Mouse (Mus musculus) neural tube, embryonic 13.5 days (tissue): ENCODE measurements around the gene Tbx5. TPM values are rescaled to one million over a fixed set of nuclear protein-coding genes. Genes with fewer than 3 reads are reported as not detected.

ENCODE experiments used
- ATAC-seq: fragments of 200-750 bp; cut with Nextera tagmentation; 2 replicates; pipeline ENCODE4 v1.8.0; 2017; ENCODE audit warnings: low read depth, mild to moderate bottlenecking, moderate TSS enrichment, moderate library complexity
- H3K27ac ChIP-seq: fragments of 300-500 bp; sonication (generic); replicated peaks from 2 replicates; pipeline ENCODE4 v1.5.1; 2015; ENCODE audit warnings: moderate library complexity, mild to moderate bottlenecking, inconsistent platforms
- H3K27me3 ChIP-seq: fragments of 300-500 bp; sonication (generic); 2 replicates; pipeline ENCODE4 v1.6.1; 2015; ENCODE audit warnings: mild to moderate bottlenecking, inconsistent platforms
- H3K36me3 ChIP-seq: fragments of 300-500 bp; sonication (generic); 2 replicates; pipeline ENCODE4 v1.6.1; 2015; ENCODE audit warnings: mild to moderate bottlenecking, inconsistent platforms
- H3K4me1 ChIP-seq: fragments of 300-500 bp; sonication (generic); replicated peaks from 2 replicates; pipeline ENCODE4 v1.6.1; 2015; ENCODE audit warnings: inconsistent platforms
- H3K4me2 ChIP-seq: fragments of 300-500 bp; sonication (generic); 2 replicates; pipeline ENCODE4 v1.6.1; 2015; ENCODE audit warnings: inconsistent platforms, mild to moderate bottlenecking, moderate library complexity
- H3K4me3 ChIP-seq: fragments of 300-500 bp; sonication (generic); 2 replicates; pipeline ENCODE4 v1.5.1; 2015; ENCODE audit warnings: mild to moderate bottlenecking, inconsistent platforms
- H3K9ac ChIP-seq: fragments of 300-500 bp; sonication (generic); 2 replicates; pipeline ENCODE4 v1.6.1; 2015; ENCODE audit warnings: moderate library complexity, mild to moderate bottlenecking, inconsistent platforms
- H3K9me3 ChIP-seq: fragments of 300-500 bp; sonication (generic); 2 replicates; pipeline ENCODE4 v1.6.1; 2016; ENCODE audit warnings: inconsistent platforms
- WGBS: fragments of 180-500 bp; shearing (Covaris S2); methylation state at CpG from one replicate; pipeline ENCODE4 v1.1.7; 2015; 5-methylcytosine and 5-hydroxymethylcytosine counted together
- polyA plus RNA-seq: library from polyadenylated mRNA; unstranded; fragments of >200 nt; fragmentation: Nextera tagmentation; extraction: Ambion mirVana; gene quantifications from 2 replicates; pipeline ENCODE4 v1.2.1, GENCODE M21; 2015

The Tbx5 gene
- polyA plus RNA-seq, 1 experiment from 2014 or later = 0.15 TPM

DNA sequence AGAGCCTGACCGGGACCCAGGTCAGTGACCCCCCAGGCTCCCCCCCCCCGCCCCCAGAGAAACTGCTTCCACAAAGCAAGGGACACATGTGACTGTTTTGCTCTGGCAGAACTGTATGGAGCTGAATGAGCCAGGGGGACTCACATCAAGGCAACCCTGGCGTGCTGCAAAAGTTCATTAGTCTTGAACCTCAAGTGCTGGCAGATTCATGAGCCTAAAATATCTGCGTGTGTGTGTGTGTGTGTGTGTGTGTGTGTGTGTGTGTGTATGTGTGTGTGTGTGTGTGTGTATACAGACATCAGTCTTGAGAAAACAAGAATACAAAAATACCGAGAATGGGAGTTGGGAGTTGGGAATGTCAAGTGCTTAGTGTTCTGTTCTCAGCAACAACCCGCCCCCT is 5.1 kb upstream of the Tbx5 start:
- no peaks in the 10 kb centered on the region for H3K36me3 ChIP-seq
- no peak overlapping the region for H3K27ac ChIP-seq
- H3K27me3 ChIP-seq = peaks cover 99% of the 10 kb centered on the region
- H3K4me2 ChIP-seq = no peak overlapping the region
- 77% methylated on average over 6 of the region's 6 CpGs for WGBS
- H3K4me3 ChIP-seq = no peak overlapping the region
- H3K4me1 ChIP-seq = no peaks in the 10 kb centered on the region
- no peak overlapping the region for H3K9ac ChIP-seq
- ATAC-seq = no peak
- H3K9me3 ChIP-seq = no peaks in the 10 kb centered on the region

DNA sequence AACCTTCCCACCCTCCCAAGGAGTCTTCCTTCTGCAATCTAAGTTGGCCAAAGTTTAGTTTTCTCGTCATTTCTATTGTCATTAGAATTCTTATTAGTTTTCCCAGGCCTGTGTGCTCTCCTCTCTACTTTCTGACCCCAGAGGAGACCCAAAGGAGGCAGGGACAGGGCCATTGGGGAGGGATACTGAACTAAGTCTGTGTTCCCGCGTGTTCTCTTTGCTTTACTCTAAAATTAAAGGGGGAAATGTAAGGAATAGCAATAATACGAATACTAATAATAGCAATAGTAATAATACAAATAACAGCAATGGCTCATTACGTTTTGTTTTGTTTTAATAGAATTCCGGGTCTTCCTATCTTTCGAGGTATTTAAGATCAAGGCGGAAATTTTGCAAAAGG is 1.9 kb upstream of the Tbx5 start:
- 4% methylated on average over 8 of the region's 8 CpGs for WGBS
- H3K27ac ChIP-seq = no peak overlapping the region
- no peak overlapping the region for H3K4me2 ChIP-seq
- H3K9ac ChIP-seq = no peak overlapping the region
- no peaks in the 10 kb centered on the region for H3K36me3 ChIP-seq
- H3K4me1 ChIP-seq = no peaks in the 10 kb centered on the region
- H3K4me3 ChIP-seq = no peak overlapping the region
- H3K9me3 ChIP-seq = no peaks in the 10 kb centered on the region
- ATAC-seq = no peak
- H3K27me3 ChIP-seq = peaks cover 99% of the 10 kb centered on the region

DNA sequence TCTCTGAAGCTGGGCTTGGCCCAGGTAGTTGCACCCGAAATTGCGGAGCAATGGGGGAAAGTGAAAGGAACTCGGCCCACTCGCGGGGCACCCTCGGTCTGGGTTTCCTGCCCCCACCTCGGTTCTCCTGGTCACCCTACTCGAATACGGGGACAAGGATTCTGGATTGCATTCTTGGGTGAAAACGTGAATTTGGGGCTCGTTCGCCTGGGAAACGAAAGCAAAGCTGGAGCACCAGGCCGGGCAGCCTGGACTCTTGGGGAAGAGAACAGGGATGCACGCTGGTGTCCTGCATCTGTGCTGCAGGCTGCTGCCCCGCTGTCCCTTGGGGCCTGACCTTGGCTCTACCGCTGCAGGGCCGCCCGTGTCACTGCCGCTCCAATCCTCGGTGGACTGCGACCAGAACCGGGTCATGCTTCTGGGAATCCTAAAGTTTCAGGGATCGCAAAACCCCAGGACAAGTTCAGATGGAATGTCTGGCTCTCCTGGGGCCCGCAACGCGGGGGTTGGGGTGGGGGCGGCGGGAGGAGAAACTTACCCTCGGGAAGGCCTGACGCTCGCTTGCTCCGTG is 1.2 kb upstream of the Tbx5 start:
- Histone ChIP-seq H3K4me1 (no peaks in the 10 kb centered on the region), H3K27ac (no peak overlapping the region), H3K27me3 (peaks cover 100% of the 10 kb centered on the region), H3K9me3 (no peaks in the 10 kb centered on the region), H3K36me3 (no peaks in the 10 kb centered on the region), H3K4me3 (no peak overlapping the region), H3K9ac (no peak overlapping the region), H3K4me2 (no peak overlapping the region)
- under 1% methylated on average over 33 of the region's 33 CpGs for WGBS
- no peak for ATAC-seq

DNA sequence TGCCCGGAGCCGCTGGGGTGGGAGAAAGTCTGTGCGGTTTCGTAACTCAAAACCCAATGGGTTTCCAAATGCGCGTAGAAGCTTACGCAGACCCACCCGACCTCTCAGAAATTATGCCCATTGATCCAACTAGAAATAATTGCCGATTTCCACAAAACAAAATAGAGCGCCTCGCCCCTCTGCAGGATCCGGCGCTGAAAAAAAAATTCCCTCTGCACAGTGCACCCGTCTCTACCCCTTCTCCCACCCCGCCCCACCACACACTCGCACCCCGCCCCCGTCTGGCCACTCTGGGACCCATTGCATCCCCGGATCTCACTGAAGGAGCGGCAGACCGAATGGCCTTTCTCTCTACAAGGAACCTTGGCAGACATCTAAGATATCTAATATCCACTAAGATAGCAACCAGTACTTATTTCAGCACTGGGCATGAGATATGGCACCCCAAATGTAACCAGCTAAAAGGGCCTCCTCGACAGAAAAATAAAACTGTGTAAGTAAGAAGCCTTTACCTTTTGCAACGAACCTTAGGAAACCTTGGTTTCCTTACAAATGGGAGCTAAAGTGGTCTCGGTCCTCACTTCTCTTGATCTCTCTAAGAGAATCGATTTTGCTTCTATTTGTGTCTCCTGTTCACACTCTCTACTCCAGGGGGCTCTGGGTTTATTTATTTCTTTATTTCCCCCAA is 533 bp upstream of the Tbx5 start:
- under 1% methylated on average over 25 of the region's 25 CpGs for WGBS
- peaks cover 100% of the 10 kb centered on the region for H3K27me3 ChIP-seq
- H3K27ac ChIP-seq = no peak overlapping the region
- no peak overlapping the region for H3K4me2 ChIP-seq
- H3K9me3 ChIP-seq = no peaks in the 10 kb centered on the region
- H3K36me3 ChIP-seq = no peaks in the 10 kb centered on the region
- no peak overlapping the region for H3K4me3 ChIP-seq
- no peak for ATAC-seq
- H3K4me1 ChIP-seq = no peaks in the 10 kb centered on the region
- H3K9ac ChIP-seq = no peak overlapping the region

DNA sequence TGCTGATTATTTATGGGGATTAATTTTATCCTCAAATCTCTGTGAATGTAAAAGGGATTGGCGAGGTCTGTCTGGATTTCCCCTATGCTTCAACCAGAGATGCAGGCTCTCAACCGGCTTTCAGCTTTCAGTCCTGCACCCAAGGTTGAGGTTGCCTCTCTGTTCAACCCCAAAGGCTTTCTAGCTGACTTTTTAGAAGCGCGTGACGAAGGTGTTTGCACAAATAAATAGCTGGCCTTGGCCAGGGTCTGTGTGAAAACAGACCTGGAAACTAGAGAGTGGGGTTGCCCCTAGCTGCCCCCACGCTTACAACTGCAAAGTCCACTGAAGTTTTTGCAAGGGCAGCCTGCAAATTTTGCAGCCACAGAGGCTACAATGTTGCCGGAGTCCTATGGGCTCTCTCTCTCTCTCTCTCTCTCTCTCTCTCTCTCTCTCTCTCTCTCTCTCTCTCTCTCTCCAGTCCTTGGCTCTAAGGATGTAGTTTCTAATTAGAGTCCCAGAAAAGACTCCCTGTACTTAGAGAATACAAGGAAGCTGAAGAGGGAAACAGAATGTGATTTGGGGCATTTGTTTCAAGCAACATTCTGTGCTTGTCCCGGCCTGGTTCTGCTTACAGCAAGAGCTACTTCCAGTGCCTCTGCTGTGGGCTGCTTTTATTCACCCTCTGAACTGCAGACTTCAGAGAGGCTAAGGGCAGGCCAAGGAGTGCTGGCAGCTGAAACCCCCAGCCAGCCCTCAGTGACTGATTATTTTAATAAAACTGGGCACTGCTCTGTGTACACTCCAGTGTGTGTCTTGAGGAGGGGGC is 959 bp downstream of the Tbx5 start:
- Histone ChIP-seq H3K36me3 (no peaks in the 10 kb centered on the region), H3K27me3 (peaks cover 100% of the 10 kb centered on the region), H3K9ac (no peak overlapping the region), H3K4me3 (no peak overlapping the region), H3K27ac (no peak overlapping the region), H3K9me3 (no peaks in the 10 kb centered on the region), H3K4me2 (no peak overlapping the region), H3K4me1 (no peaks in the 10 kb centered on the region)
- 2% methylated on average over 8 of the region's 8 CpGs for WGBS
- ATAC-seq = no peak

DNA sequence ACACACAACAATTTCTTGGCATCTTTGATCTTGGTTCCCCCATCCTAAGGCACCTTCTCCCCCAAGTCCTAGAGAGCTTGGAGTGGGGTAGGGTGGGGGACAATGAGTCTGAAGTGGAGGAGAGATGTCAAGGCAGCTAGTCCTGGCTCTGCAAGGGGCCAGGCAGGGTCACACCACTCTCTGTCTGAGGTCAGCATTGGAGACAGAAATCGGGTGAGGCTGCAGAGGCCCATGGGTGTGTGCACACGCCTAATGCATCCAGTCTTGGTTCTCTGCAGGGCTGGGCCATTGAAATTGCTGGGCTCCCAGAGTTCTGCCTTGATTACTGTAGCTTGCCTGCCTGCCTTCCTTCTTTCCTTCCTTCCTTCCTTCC is 1.5 kb downstream of the Tbx5 start:
- 0% methylated on average over 2 of the region's 2 CpGs for WGBS
- Histone ChIP-seq H3K9ac (no peak overlapping the region), H3K27me3 (peaks cover 100% of the 10 kb centered on the region), H3K9me3 (no peaks in the 10 kb centered on the region), H3K4me1 (no peaks in the 10 kb centered on the region), H3K4me3 (no peak overlapping the region), H3K4me2 (no peak overlapping the region), H3K36me3 (no peaks in the 10 kb centered on the region), H3K27ac (no peak overlapping the region)
- ATAC-seq = no peak

DNA sequence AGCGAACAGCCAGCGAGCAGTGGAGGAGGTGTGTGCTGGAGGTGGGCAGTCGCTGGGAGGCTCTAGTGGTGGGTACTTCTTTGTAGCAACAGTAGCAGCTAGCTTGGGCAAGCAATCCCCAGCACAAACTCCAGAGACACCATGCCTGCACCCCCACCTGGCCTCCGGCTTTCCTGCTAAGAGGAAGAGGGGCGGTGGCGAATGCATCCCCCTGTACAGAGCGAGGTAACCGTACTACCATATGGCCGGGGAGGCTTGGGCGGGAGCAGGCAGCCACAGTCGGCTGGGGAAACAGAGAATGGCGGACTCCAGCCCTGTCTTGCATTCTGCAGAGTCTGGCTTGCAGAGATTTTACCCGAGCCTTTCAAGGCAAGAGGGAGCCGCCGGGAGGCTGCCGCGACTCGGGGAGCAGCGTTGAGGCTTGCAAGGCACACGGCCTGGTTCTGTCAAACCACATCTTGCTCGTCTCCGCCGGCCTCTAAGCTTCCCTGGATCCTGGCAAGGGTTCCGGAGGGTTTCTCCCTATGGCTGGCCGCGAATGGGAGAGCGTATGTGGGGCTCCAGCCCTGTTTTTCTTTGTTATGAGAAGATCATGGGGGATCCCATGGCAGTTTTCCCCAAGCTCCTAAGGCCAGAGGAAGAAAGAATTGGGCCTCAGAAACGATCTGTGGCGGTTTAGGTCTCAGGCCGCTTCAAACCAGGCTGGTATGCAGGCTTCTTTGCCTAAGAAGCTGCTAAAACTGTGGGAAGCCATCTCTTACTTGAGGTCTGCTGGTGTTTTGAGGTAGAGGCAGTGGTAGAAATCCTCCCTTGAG is 2.8 kb downstream of the Tbx5 start:
- Histone ChIP-seq H3K27ac (no peak overlapping the region), H3K27me3 (peaks cover 100% of the 10 kb centered on the region), H3K4me1 (no peaks in the 10 kb centered on the region), H3K9ac (no peak overlapping the region), H3K36me3 (no peaks in the 10 kb centered on the region), H3K9me3 (no peaks in the 10 kb centered on the region), H3K4me3 (no peak overlapping the region), H3K4me2 (no peak overlapping the region)
- ATAC-seq = no peak
- WGBS = 1% methylated on average over 30 of the region's 30 CpGs

DNA sequence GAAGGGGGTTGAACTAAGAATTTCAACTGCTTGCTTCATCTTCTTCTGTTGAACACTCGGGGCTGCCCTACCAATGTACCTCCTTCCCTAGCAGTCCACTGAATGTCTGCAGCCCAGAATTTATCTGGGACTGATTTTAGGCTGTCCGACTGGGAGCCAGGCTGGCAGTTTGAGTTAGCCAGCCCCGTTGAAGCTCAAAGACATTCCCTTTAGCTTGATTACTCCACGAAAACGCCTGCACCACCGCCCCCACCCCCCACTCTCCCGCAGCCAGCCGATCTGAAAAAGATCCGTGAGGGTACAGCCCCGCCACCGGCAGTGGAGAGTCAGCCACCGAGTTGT is 3.4 kb downstream of the Tbx5 start:
- no peak for ATAC-seq

DNA sequence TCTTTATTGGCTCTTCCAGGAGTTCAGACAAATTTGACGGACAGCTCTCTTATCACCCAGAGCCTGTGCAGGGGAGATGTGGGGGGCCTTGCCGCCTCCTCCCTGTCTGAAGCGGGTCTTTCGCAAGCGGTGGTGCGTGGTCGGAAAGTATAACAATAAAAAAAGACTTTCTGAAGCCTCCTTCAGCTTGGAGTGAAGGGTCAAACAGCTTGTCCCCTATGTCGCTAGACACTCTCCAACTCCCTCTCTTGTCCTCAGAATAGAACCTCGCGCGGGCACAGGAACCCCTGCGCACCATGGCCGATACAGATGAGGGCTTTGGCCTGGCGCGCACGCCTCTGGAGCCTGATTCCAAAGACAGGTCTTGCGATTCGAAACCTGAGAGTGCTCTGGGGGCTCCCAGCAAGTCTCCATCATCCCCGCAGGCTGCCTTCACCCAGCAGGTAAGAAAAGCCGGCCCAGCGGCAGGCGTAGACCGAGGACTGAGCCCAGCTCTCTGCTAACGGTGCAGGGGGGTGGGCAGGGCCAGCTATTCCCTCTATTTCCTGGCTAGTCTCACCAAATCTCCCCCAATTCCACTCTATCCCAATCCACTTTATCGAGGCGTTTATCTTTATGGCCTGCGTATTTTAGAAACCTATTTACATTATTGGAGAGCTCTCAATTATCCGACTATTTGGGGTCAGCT is 4.3 kb downstream of the Tbx5 start:
- WGBS = 1% methylated on average over 28 of the region's 28 CpGs
- no peaks in the 10 kb centered on the region for H3K36me3 ChIP-seq
- H3K4me3 ChIP-seq = no peak overlapping the region
- no peak overlapping the region for H3K9ac ChIP-seq
- no peak for ATAC-seq
- H3K27ac ChIP-seq = no peak overlapping the region
- H3K4me2 ChIP-seq = no peak overlapping the region
- H3K9me3 ChIP-seq = no peaks in the 10 kb centered on the region
- H3K27me3 ChIP-seq = peaks cover 100% of the 10 kb centered on the region
- H3K4me1 ChIP-seq = no peaks in the 10 kb centered on the region

More for the DNA sequence above, 3.4 kb downstream of the Tbx5 start:
- H3K27me3 ChIP-seq = peaks cover 100% of the 10 kb centered on the region
- H3K4me2 ChIP-seq = no peak overlapping the region
- H3K36me3 ChIP-seq = no peaks in the 10 kb centered on the region
- WGBS = 3% methylated on average over 12 of the region's 12 CpGs
- no peaks in the 10 kb centered on the region for H3K4me1 ChIP-seq
- H3K27ac ChIP-seq = no peak overlapping the region
- H3K4me3 ChIP-seq = no peak overlapping the region
- no peak overlapping the region for H3K9ac ChIP-seq
- H3K9me3 ChIP-seq = no peaks in the 10 kb centered on the region

DNA sequence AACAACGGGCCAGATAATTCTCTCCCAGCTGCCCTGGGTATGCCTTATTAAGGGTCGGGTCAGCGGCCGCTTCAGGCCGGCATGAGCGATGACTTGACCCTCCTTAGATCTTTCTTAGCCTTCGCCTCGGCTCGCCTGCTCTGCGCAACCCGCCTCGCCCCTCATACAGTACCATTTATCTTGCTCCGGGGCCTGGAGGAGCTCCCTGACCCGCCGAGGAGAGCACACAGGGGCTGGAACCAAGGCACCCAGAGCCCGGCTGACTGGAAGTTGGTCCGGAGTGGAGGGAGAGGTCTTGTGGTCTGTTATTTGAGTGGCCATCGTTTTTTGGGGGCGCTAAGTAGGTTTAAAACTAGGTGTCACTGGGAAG is 4.8 kb downstream of the Tbx5 start:
- WGBS = under 1% methylated on average over 19 of the region's 19 CpGs
- Histone ChIP-seq H3K4me2 (no peak overlapping the region), H3K9ac (no peak overlapping the region), H3K27ac (no peak overlapping the region), H3K9me3 (no peaks in the 10 kb centered on the region), H3K36me3 (no peaks in the 10 kb centered on the region), H3K4me3 (no peak overlapping the region), H3K4me1 (no peaks in the 10 kb centered on the region), H3K27me3 (peaks cover 100% of the 10 kb centered on the region)
- ATAC-seq = no peak

DNA sequence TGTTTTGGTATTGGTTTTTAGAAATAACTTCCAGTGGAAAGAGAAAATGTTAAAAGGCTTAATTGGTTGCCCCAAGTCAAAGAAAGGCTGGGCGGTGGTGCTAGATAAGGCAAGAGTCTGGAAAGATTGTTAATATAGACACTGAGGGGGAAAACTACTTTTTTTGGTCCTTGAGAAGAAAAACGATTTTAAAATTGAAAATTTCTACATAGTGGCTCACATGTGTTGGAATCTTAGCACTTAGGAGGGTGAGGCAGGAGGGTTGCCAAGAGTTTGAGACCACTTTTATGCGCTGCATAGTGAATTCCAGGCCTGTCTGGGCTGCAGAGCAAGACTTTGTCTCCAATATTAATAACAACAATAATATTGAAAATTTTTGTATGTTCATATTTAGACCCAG is 5.4 kb downstream of the Tbx5 start:
- Histone ChIP-seq H3K27me3 (peaks cover 100% of the 10 kb centered on the region), H3K4me3 (no peak overlapping the region), H3K9ac (no peak overlapping the region), H3K9me3 (no peaks in the 10 kb centered on the region), H3K4me1 (no peaks in the 10 kb centered on the region), H3K4me2 (no peak overlapping the region), H3K36me3 (no peaks in the 10 kb centered on the region), H3K27ac (no peak overlapping the region)
- no peak for ATAC-seq
- whole genome bisulfite sequencing = 6% methylated on average over 3 of the region's 3 CpGs

DNA sequence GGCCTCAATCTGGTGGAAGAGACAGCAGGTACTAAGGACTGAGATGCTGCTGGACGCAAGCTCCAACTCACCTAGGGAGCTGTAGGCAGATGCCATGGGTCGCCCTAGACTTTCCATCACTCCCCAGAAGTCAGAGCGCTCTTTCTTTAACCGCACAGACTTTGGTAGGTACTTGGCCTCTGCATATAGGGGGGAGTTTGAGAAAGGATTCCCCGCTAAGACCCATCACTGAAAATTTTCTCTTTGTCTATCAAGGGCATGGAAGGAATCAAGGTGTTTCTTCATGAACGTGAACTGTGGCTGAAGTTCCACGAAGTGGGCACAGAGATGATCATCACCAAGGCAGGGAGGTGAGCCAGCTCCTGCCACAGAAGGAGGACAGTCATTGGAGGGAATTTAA is 6.0 kb downstream of the Tbx5 start:
- no peak overlapping the region for H3K4me3 ChIP-seq
- H3K9me3 ChIP-seq = no peaks in the 10 kb centered on the region
- H3K36me3 ChIP-seq = no peaks in the 10 kb centered on the region
- H3K4me2 ChIP-seq = no peak overlapping the region
- no peak for ATAC-seq
- 1% methylated on average over 7 of the region's 7 CpGs for WGBS
- H3K9ac ChIP-seq = no peak overlapping the region
- H3K27ac ChIP-seq = no peak overlapping the region
- H3K4me1 ChIP-seq = no peaks in the 10 kb centered on the region
- H3K27me3 ChIP-seq = peaks cover 100% of the 10 kb centered on the region
